Mouse (Mus musculus) monocyte, adult 2 months (primary cell): ENCODE results near the gene Prtn3.

Source experiments
- DNase-seq, 2 experiments: peaks; one replicate each; pipeline ENCODE4 v3.0.0; 2022; ENCODE audit warnings: low spot score in 2 of 2, low read depth in 1 of 2

The Prtn3 gene

GRCm38 (mm10) chr10:79925785-79926490 lies 51.7 kb downstream of the Prtn3 start:
- DNase-seq: no peak

- peak; percentile 59 to 78 for DNase-seq
Measured at GRCm38 (mm10) chr10:79926491-79927323, 52.4 kb downstream of the Prtn3 start, which contains the start of gene Arid3a. Arid3a (plus strand) TSS chr10:79927043.

- no peak for DNase-seq
Measured at GRCm38 (mm10) chr10:79927324-79928029, 53.2 kb downstream of the Prtn3 start.

- peak; percentile 34 to 50 for DNase-seq
Measured at GRCm38 (mm10) chr10:79928030-79928694, 53.9 kb downstream of the Prtn3 start.

GRCm38 (mm10) chr10:79928907-79929701 lies 54.8 kb downstream of the Prtn3 start:
- DNase-seq: no peak

GRCm38 (mm10) chr10:79929967-79930825 lies 55.9 kb downstream of the Prtn3 start:
- no peak for DNase-seq

- DNase-seq: no peak
Measured at GRCm38 (mm10) chr10:79930826-79931186, 56.5 kb downstream of the Prtn3 start.

- DNase-seq: no peak
Measured at GRCm38 (mm10) chr10:79931797-79932196, 57.5 kb downstream of the Prtn3 start.

GRCm38 (mm10) chr10:79932736-79933135 lies 58.5 kb downstream of the Prtn3 start:
- DNase-seq: no peak
